Mouse (Mus musculus): ENCODE measurements around the gene Plch1. TPM values are rescaled to one million over a fixed set of nuclear protein-coding genes. Genes with fewer than 3 reads are reported as not detected.

The Plch1 gene
- polyA plus RNA-seq, 1 experiment from 2014 or later: 20.4 TPM

GRCm38 (mm10) chr3:63844141-63844540, 55.1 kb downstream of the Plch1 start:
- no peaks in the 10 kb centered on the region for H3K36me3 ChIP-seq (ENCODE audit: control insufficient read depth, insufficient read depth, low read length)
- H3K4me2 ChIP-seq (replicated peaks; ENCODE audit: low read depth, low read length): no peak overlapping the region
- no peak overlapping the region for H3K27ac ChIP-seq (ENCODE audit: low read depth, low read length)
- H3K27me3 ChIP-seq (ENCODE audit: control insufficient read depth, insufficient read depth, low read length): no peaks in the 10 kb centered on the region
- H3K9ac ChIP-seq (ENCODE audit: low read depth, low read length): no peak overlapping the region
- peak; percentile 24; the same call in 1 of the 2 replicates for ATAC-seq (ENCODE audit: low FRiP score, low TSS enrichment)
- H3K9me3 ChIP-seq (ENCODE audit: control insufficient read depth, low read length): no peaks in the 10 kb centered on the region
- no peak overlapping the region for H3K4me3 ChIP-seq (ENCODE audit: low read length)
- WGBS: 37% methylated on average over 4 of the region's 4 CpGs
- H3K4me1 ChIP-seq (ENCODE audit: control insufficient read depth, insufficient read depth, low read length): no peaks in the 10 kb centered on the region

- no peak overlapping the region for H3K9ac ChIP-seq (ENCODE audit: low read depth, low read length)
- no peaks in the 10 kb centered on the region for H3K4me1 ChIP-seq (ENCODE audit: control insufficient read depth, insufficient read depth, low read length)
- no peak overlapping the region for H3K27ac ChIP-seq (ENCODE audit: low read depth, low read length)
- H3K4me2 ChIP-seq (replicated peaks; ENCODE audit: low read depth, low read length): no peak overlapping the region
- H3K4me3 ChIP-seq (ENCODE audit: low read length): no peak overlapping the region
- H3K36me3 ChIP-seq (ENCODE audit: control insufficient read depth, insufficient read depth, low read length): no peaks in the 10 kb centered on the region
- H3K27me3 ChIP-seq (ENCODE audit: control insufficient read depth, insufficient read depth, low read length): no peaks in the 10 kb centered on the region
- H3K9me3 ChIP-seq (ENCODE audit: control insufficient read depth, low read length): no peaks in the 10 kb centered on the region
- no peak for ATAC-seq (ENCODE audit: low FRiP score, low TSS enrichment)
- 26% methylated on average over 4 of the region's 4 CpGs for WGBS
These were observed 56.8 kb downstream of the Plch1 start for GRCm38 (mm10) chr3:63842436-63842835.

- no peak for ATAC-seq (ENCODE audit: low FRiP score, low TSS enrichment)
- H3K27me3 ChIP-seq (ENCODE audit: control insufficient read depth, insufficient read depth, low read length): no peaks in the 10 kb centered on the region
- no peak overlapping the region; the same call in 1 of the 2 replicates for H3K27ac ChIP-seq (ENCODE audit: low read depth, low read length)
- H3K9ac ChIP-seq (ENCODE audit: low read depth, low read length): no peak overlapping the region
- no peak overlapping the region for H3K4me3 ChIP-seq (ENCODE audit: low read length)
- 0 out of 2 replicates have a peak, but pooled peaks cover under 1% of the 10 kb centered on the region for H3K4me1 ChIP-seq (ENCODE audit: control insufficient read depth, insufficient read depth, low read length)
- H3K9me3 ChIP-seq (ENCODE audit: control insufficient read depth, low read length): no peaks in the 10 kb centered on the region
- no peak overlapping the region for H3K4me2 ChIP-seq (replicated peaks; ENCODE audit: low read depth, low read length)
- H3K36me3 ChIP-seq (ENCODE audit: control insufficient read depth, insufficient read depth, low read length): no peaks in the 10 kb centered on the region
These were observed 61.5 kb downstream of the Plch1 start for GRCm38 (mm10) chr3:63837750-63838149.

GRCm38 (mm10) chr3:63836937-63837632, 62.2 kb downstream of the Plch1 start:
- Histone ChIP-seq H3K4me3 (ENCODE audit: low read length) (no peak overlapping the region), H3K27me3 (ENCODE audit: control insufficient read depth, insufficient read depth, low read length) (no peaks in the 10 kb centered on the region), H3K27ac (ENCODE audit: low read depth, low read length) (no peak overlapping the region), H3K9me3 (ENCODE audit: control insufficient read depth, low read length) (no peaks in the 10 kb centered on the region), H3K9ac (ENCODE audit: low read depth, low read length) (no peak overlapping the region), H3K4me1 (ENCODE audit: control insufficient read depth, insufficient read depth, low read length) (0 out of 2 replicates have a peak, but pooled peaks cover 2% of the 10 kb centered on the region), H3K36me3 (ENCODE audit: control insufficient read depth, insufficient read depth, low read length) (no peaks in the 10 kb centered on the region), H3K4me2 (replicated peaks; ENCODE audit: low read depth, low read length) (no peak overlapping the region)
- 80% methylated on average over 8 of the region's 8 CpGs for WGBS
- ATAC-seq (ENCODE audit: low FRiP score, low TSS enrichment): no peak

- Histone ChIP-seq H3K4me1 (ENCODE audit: control insufficient read depth, insufficient read depth, low read length) (0 out of 2 replicates have a peak, but pooled peaks cover 2% of the 10 kb centered on the region), H3K36me3 (ENCODE audit: control insufficient read depth, insufficient read depth, low read length) (no peaks in the 10 kb centered on the region), H3K27ac (ENCODE audit: low read depth, low read length) (no peak overlapping the region), H3K9ac (ENCODE audit: low read depth, low read length) (no peak overlapping the region), H3K9me3 (ENCODE audit: control insufficient read depth, low read length) (no peaks in the 10 kb centered on the region), H3K4me2 (replicated peaks; ENCODE audit: low read depth, low read length) (no peak overlapping the region), H3K27me3 (ENCODE audit: control insufficient read depth, insufficient read depth, low read length) (no peaks in the 10 kb centered on the region), H3K4me3 (ENCODE audit: low read length) (no peak overlapping the region)
- ATAC-seq (ENCODE audit: low FRiP score, low TSS enrichment): no peak
These were observed 63.5 kb downstream of the Plch1 start for GRCm38 (mm10) chr3:63835816-63836215.

GRCm38 (mm10) chr3:63823874-63824400, 75.3 kb downstream of the Plch1 start:
- H3K9me3 ChIP-seq (ENCODE audit: control insufficient read depth, low read length): no peaks in the 10 kb centered on the region
- H3K9ac ChIP-seq (ENCODE audit: low read depth, low read length): no peak overlapping the region
- H3K36me3 ChIP-seq (ENCODE audit: control insufficient read depth, insufficient read depth, low read length): no peaks in the 10 kb centered on the region
- WGBS: 47% methylated on average over 1 of the region's 1 CpGs
- no peak overlapping the region for H3K27ac ChIP-seq (ENCODE audit: low read depth, low read length)
- H3K27me3 ChIP-seq (ENCODE audit: control insufficient read depth, insufficient read depth, low read length): no peaks in the 10 kb centered on the region
- H3K4me2 ChIP-seq (replicated peaks; ENCODE audit: low read depth, low read length): no peak overlapping the region
- ATAC-seq (ENCODE audit: low FRiP score, low TSS enrichment): no peak
- H3K4me3 ChIP-seq (ENCODE audit: low read length): no peak overlapping the region
- no peaks in the 10 kb centered on the region for H3K4me1 ChIP-seq (ENCODE audit: control insufficient read depth, insufficient read depth, low read length)

- H3K4me1 ChIP-seq (ENCODE audit: control insufficient read depth, insufficient read depth, low read length): no peaks in the 10 kb centered on the region
- no peak overlapping the region for H3K4me2 ChIP-seq (replicated peaks; ENCODE audit: low read depth, low read length)
- H3K9ac ChIP-seq (ENCODE audit: low read depth, low read length): no peak overlapping the region
- no peak overlapping the region for H3K4me3 ChIP-seq (ENCODE audit: low read length)
- no peaks in the 10 kb centered on the region for H3K9me3 ChIP-seq (ENCODE audit: control insufficient read depth, low read length)
- no peaks in the 10 kb centered on the region for H3K36me3 ChIP-seq (ENCODE audit: control insufficient read depth, insufficient read depth, low read length)
- H3K27me3 ChIP-seq (ENCODE audit: control insufficient read depth, insufficient read depth, low read length): no peaks in the 10 kb centered on the region
- no peak overlapping the region; the same call in 1 of the 2 replicates for H3K27ac ChIP-seq (ENCODE audit: low read depth, low read length)
- no peak for ATAC-seq (ENCODE audit: low FRiP score, low TSS enrichment)
These were observed 76.6 kb downstream of the Plch1 start for GRCm38 (mm10) chr3:63822631-63823030.

GRCm38 (mm10) chr3:63815131-63815530, 84.1 kb downstream of the Plch1 start:
- 57% methylated on average over 3 of the region's 3 CpGs for WGBS

GRCm38 (mm10) chr3:63814203-63814602, 85.1 kb downstream of the Plch1 start:
- no peak for ATAC-seq (ENCODE audit: low FRiP score, low TSS enrichment)
- 77% methylated on average over 1 of the region's 1 CpGs for WGBS
- Histone ChIP-seq H3K4me2 (replicated peaks; ENCODE audit: low read depth, low read length) (no peak overlapping the region), H3K9me3 (ENCODE audit: control insufficient read depth, low read length) (no peaks in the 10 kb centered on the region), H3K9ac (ENCODE audit: low read depth, low read length) (no peak overlapping the region), H3K36me3 (ENCODE audit: control insufficient read depth, insufficient read depth, low read length) (no peaks in the 10 kb centered on the region), H3K27me3 (ENCODE audit: control insufficient read depth, insufficient read depth, low read length) (no peaks in the 10 kb centered on the region), H3K4me1 (ENCODE audit: control insufficient read depth, insufficient read depth, low read length) (no peaks in the 10 kb centered on the region), H3K4me3 (ENCODE audit: low read length) (no peak overlapping the region), H3K27ac (ENCODE audit: low read depth, low read length) (no peak overlapping the region)

More at GRCm38 (mm10) chr3:63815131-63815530, 84.1 kb downstream of the Plch1 start:
- Histone ChIP-seq H3K9me3 (ENCODE audit: control insufficient read depth, low read length) (no peaks in the 10 kb centered on the region), H3K4me1 (ENCODE audit: control insufficient read depth, insufficient read depth, low read length) (no peaks in the 10 kb centered on the region), H3K9ac (ENCODE audit: low read depth, low read length) (no peak overlapping the region), H3K27ac (ENCODE audit: low read depth, low read length) (no peak overlapping the region), H3K4me2 (replicated peaks; ENCODE audit: low read depth, low read length) (no peak overlapping the region), H3K36me3 (ENCODE audit: control insufficient read depth, insufficient read depth, low read length) (no peaks in the 10 kb centered on the region), H3K4me3 (ENCODE audit: low read length) (no peak overlapping the region), H3K27me3 (ENCODE audit: control insufficient read depth, insufficient read depth, low read length) (no peaks in the 10 kb centered on the region)
- no peak for ATAC-seq (ENCODE audit: low FRiP score, low TSS enrichment)

All from kidney, embryonic 14.5 days (tissue).